Mouse (Mus musculus): ENCODE data around the gene Meiob.

DNA sequence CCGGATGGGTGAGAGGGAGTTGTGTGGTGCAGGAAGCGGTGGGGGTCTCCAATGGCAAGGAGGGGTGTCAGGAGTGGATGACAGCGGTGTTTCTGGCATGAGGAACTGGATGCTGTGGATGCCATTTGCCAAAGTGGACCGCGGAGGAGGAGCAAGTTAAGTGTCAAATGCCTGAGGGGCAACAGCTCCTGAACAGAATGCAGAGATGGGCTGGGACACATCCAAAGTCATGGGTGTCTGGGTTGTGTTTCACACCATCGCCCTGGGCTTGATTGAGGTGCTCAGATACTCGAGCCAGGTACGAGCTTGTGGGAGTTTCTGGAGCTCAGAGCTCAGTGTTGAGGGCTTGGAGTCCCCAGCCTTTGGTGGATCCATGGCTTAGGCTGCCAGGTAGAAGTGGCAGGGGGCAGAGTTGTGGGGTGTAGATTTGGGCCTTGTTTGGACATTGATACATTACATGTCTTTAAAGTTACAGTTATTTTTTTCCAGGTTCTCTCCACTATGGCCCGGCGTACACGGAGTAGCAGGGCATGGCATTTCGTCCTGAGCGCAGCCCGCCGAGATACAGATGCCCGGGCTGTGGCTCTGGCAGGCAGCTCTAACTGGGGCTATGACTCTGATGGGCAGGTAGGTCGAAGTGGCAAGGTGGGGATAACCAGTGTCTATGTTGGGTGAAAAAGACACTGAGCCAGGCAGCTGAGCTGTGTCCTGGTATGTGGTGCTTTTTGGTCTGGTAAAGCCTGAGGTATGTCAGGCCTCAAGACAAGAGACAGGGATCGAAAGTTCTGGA, 83.4 kb downstream of the Meiob start:
- TF ChIP-seq CTCF (IDR thresholded peaks at IDR 0.05; ENCODE audit: borderline replicate concordance, insufficient read depth, low read length) (no peak), POLR2A (IDR thresholded peaks at IDR 0.05; ENCODE audit: low read depth, low read length) (peak; percentile 28; the same call in 1 of the 2 replicates)
